Mouse (Mus musculus): ENCODE data around the gene Kazn. TPM values are rescaled to one million over a fixed set of nuclear protein-coding genes. Genes with fewer than 3 reads are reported as not detected.

Gene Kazn
- polyA plus RNA-seq, 1 experiment = not detected

DNA sequence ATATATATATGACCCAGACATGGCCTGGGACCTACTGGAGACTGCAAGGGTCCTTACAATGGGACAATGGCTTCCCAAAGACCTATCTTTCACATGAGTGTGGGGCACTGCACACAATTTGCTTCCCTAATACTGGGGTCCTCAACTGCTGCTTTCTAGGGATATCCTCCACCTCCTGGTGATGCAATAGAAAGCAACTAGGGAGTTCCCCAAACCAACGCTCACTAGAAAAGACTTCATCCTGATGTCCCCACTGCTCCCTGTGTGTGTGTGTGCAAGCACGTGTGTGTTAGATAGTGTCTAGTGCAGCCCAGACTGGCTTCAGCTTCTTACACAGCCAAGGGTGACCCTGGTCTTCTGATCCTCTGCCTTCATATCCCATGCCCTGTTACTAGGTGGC lies 103.7 kb downstream of the Kazn start:
- H3K27me3 ChIP-seq (ENCODE audit: control insufficient read depth, insufficient read depth, insufficient read length) = no peaks in the 10 kb centered on the region
- H3K36me3 ChIP-seq (ENCODE audit: control insufficient read depth, insufficient read depth) = no peaks in the 10 kb centered on the region
- no peak overlapping the region for H3ac ChIP-seq (ENCODE audit: control insufficient read depth, insufficient read length, low read depth)
- H3K79me3 ChIP-seq (ENCODE audit: low read depth) = no peaks in the 10 kb centered on the region
- TF ChIP-seq CEBPB (IDR thresholded peaks at IDR 0.05; ENCODE audit: low read depth) (no peak), FOSL1 (IDR thresholded peaks at IDR 0.05; ENCODE audit: insufficient read depth, low read length, poor library complexity, severe bottlenecking) (no peak), CTCF (IDR thresholded peaks at IDR 0.05; ENCODE audit: control insufficient read depth, insufficient read depth, insufficient read length) (no peak), MYOD1 (IDR thresholded peaks at IDR 0.05; ENCODE audit: control insufficient read depth, insufficient read length, low read depth) (no peak), USF1 (IDR thresholded peaks at IDR 0.05; ENCODE audit: low read depth) (no peak), MYOG (IDR thresholded peaks at IDR 0.05; ENCODE audit: control insufficient read depth, extremely low read depth, insufficient read length) (no peak), MAX (IDR thresholded peaks at IDR 0.05) (no peak)
- H3K4me3 ChIP-seq (ENCODE audit: insufficient read depth, poor library complexity, severe bottlenecking) = no peak overlapping the region
- no peaks in the 10 kb centered on the region for H3K79me2 ChIP-seq (ENCODE audit: control insufficient read depth, insufficient read depth)

DNA sequence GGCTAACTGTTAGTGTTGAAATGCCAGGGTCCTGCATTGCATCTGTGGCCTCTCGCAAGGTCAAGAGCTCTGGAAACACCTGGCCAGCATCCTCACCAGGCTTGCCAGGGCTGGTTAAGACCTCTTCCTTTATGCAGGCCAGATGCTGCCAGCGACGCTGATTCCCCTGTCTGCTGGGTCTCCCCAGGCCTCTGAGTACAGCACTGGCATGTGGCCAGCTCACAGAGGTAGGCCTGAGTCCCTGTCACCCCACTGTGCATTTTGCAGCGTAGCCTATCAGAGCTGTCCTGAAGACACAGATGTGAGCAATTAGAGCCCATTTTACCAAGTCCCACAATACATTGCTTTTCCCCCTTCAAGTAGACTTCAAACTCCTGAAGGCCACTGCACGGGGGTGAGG lies 109.0 kb downstream of the Kazn start:
- TF ChIP-seq MYOD1 (IDR thresholded peaks at IDR 0.05; ENCODE audit: control insufficient read depth, insufficient read length, low read depth) (no peak), CTCF (IDR thresholded peaks at IDR 0.05; ENCODE audit: control insufficient read depth, insufficient read depth, insufficient read length) (no peak), MAX (IDR thresholded peaks at IDR 0.05) (no peak), CEBPB (IDR thresholded peaks at IDR 0.05; ENCODE audit: low read depth) (no peak), MYOG (IDR thresholded peaks at IDR 0.05; ENCODE audit: control insufficient read depth, extremely low read depth, insufficient read length) (no peak), USF1 (IDR thresholded peaks at IDR 0.05; ENCODE audit: low read depth) (no peak), FOSL1 (IDR thresholded peaks at IDR 0.05; ENCODE audit: insufficient read depth, low read length, poor library complexity, severe bottlenecking) (no peak)
- no peaks in the 10 kb centered on the region for H3K79me2 ChIP-seq (ENCODE audit: control insufficient read depth, insufficient read depth)
- no peaks in the 10 kb centered on the region for H3K36me3 ChIP-seq (ENCODE audit: control insufficient read depth, insufficient read depth)
- no peak overlapping the region for H3ac ChIP-seq (ENCODE audit: control insufficient read depth, insufficient read length, low read depth)
- no peaks in the 10 kb centered on the region for H3K79me3 ChIP-seq (ENCODE audit: low read depth)
- no peak overlapping the region for H3K4me3 ChIP-seq (ENCODE audit: insufficient read depth, poor library complexity, severe bottlenecking)
- no peaks in the 10 kb centered on the region for H3K27me3 ChIP-seq (ENCODE audit: control insufficient read depth, insufficient read depth, insufficient read length)

DNA sequence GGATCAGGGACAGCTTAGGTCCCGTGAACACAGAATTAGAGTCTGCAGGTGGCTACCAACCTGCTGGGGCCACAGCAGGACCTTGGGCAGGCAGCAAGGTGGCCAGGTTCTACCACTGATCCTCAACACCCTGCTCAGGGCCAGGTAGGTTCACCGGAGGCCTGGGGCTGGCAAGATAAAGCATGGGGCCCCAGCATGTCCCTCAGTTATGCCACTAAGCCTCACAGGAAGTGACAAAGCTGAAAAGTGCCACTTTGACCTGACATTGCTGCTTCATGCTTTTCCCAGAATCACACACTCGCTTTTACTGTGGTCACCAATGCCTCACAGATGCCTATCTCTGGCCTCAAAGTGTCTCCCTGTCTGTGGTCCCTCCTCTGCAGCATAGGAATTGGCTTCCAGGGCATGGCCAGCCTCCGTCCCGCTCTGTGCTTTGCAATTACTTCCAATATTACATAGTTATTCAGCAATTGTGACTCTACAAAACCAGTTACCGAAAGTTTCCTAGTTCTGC lies 111.9 kb downstream of the Kazn start:
- H3K79me3 ChIP-seq (ENCODE audit: low read depth) = no peaks in the 10 kb centered on the region
- no peak overlapping the region for H3K4me3 ChIP-seq (ENCODE audit: insufficient read depth, poor library complexity, severe bottlenecking)
- no peak overlapping the region for H3ac ChIP-seq (ENCODE audit: control insufficient read depth, insufficient read length, low read depth)
- no peaks in the 10 kb centered on the region for H3K27me3 ChIP-seq (ENCODE audit: control insufficient read depth, insufficient read depth, insufficient read length)
- no peaks in the 10 kb centered on the region for H3K79me2 ChIP-seq (ENCODE audit: control insufficient read depth, insufficient read depth)
- TF ChIP-seq CTCF (IDR thresholded peaks at IDR 0.05; ENCODE audit: control insufficient read depth, insufficient read depth, insufficient read length) (no peak), USF1 (IDR thresholded peaks at IDR 0.05; ENCODE audit: low read depth) (no peak), MYOG (IDR thresholded peaks at IDR 0.05; ENCODE audit: control insufficient read depth, extremely low read depth, insufficient read length) (no peak), FOSL1 (IDR thresholded peaks at IDR 0.05; ENCODE audit: insufficient read depth, low read length, poor library complexity, severe bottlenecking) (no peak), MAX (IDR thresholded peaks at IDR 0.05) (no peak), MYOD1 (IDR thresholded peaks at IDR 0.05; ENCODE audit: control insufficient read depth, insufficient read length, low read depth) (no peak), CEBPB (IDR thresholded peaks at IDR 0.05; ENCODE audit: low read depth) (no peak)
- H3K36me3 ChIP-seq (ENCODE audit: control insufficient read depth, insufficient read depth) = no peaks in the 10 kb centered on the region

DNA sequence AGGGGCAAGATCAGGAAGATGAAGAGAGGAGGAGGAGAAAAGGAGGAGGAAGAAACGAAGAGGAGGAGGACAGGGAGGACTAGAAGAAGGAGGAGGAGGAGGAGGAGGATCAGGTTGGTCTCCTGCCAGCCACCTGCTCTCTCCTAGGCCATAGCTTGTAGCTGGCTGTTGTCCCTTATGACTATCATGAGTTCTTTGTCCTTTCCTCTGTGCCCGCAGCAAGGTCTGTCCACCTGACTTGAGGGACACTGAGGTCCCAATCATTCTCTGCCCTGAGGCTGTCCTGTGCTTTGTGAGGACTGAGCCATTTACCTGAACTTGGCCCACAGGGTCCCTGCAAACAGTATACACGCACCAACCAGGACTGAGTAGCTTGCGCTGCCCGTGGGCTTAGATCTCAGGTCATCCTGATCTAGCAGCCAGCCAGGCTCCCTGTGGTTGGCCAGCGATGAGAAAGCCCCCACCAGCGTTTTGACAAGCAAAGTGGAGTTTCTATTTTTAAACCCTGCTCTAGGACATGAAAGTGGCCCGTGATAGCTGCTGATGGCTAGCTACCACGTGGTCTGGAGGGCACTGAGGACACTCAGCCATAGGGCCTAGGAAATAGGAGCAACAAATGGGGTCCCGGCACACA lies 112.4 kb downstream of the Kazn start:
- Histone ChIP-seq H3K36me3 (ENCODE audit: control insufficient read depth, insufficient read depth) (no peaks in the 10 kb centered on the region), H3K4me3 (ENCODE audit: insufficient read depth, poor library complexity, severe bottlenecking) (no peak overlapping the region), H3K27me3 (ENCODE audit: control insufficient read depth, insufficient read depth, insufficient read length) (no peaks in the 10 kb centered on the region), H3K79me3 (ENCODE audit: low read depth) (no peaks in the 10 kb centered on the region), H3ac (ENCODE audit: control insufficient read depth, insufficient read length, low read depth) (no peak overlapping the region), H3K79me2 (ENCODE audit: control insufficient read depth, insufficient read depth) (no peaks in the 10 kb centered on the region)
- TF ChIP-seq MYOD1 (IDR thresholded peaks at IDR 0.05; ENCODE audit: control insufficient read depth, insufficient read length, low read depth) (no peak), CTCF (IDR thresholded peaks at IDR 0.05; ENCODE audit: control insufficient read depth, insufficient read depth, insufficient read length) (no peak), MAX (IDR thresholded peaks at IDR 0.05) (no peak), USF1 (IDR thresholded peaks at IDR 0.05; ENCODE audit: low read depth) (no peak)

DNA sequence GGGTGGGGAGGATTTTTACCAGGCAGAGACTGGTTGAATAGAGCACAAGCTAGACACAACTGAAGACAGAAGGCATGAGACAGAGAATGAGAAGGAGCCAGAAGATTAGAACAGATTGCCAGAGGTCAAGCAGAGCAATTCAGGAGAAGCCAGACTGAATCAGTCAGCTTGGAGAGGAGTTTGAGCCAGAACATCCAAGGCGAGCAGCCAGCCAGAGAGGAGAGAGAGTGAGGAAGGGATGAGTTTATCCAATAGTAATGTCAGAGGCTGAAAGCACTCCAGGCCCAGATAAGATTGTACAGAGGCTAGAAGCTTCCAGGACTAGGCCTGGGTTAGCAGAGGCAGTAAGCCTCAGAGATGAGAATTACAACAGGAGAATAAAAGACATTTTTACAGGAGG lies 118.0 kb downstream of the Kazn start:
- no peaks in the 10 kb centered on the region for H3K27me3 ChIP-seq (ENCODE audit: control insufficient read depth, insufficient read depth, insufficient read length)

More for the DNA sequence above, 118.0 kb downstream of the Kazn start:
- Histone ChIP-seq H3K79me2 (ENCODE audit: control insufficient read depth, insufficient read depth) (no peaks in the 10 kb centered on the region), H3ac (ENCODE audit: control insufficient read depth, insufficient read length, low read depth) (no peak overlapping the region), H3K36me3 (ENCODE audit: control insufficient read depth, insufficient read depth) (no peaks in the 10 kb centered on the region), H3K79me3 (ENCODE audit: low read depth) (no peaks in the 10 kb centered on the region), H3K4me3 (ENCODE audit: insufficient read depth, poor library complexity, severe bottlenecking) (no peak overlapping the region)
- TF ChIP-seq CTCF (IDR thresholded peaks at IDR 0.05; ENCODE audit: control insufficient read depth, insufficient read depth, insufficient read length) = no peak
- no peak for TF ChIP-seq MAX (IDR thresholded peaks at IDR 0.05)
- TF ChIP-seq CEBPB (IDR thresholded peaks at IDR 0.05; ENCODE audit: low read depth) = no peak
- no peak for TF ChIP-seq FOSL1 (IDR thresholded peaks at IDR 0.05; ENCODE audit: insufficient read depth, low read length, poor library complexity, severe bottlenecking)
- TF ChIP-seq USF1 (IDR thresholded peaks at IDR 0.05; ENCODE audit: low read depth) = no peak
- no peak for TF ChIP-seq MYOD1 (IDR thresholded peaks at IDR 0.05; ENCODE audit: control insufficient read depth, insufficient read length, low read depth)
- TF ChIP-seq MYOG (IDR thresholded peaks at IDR 0.05; ENCODE audit: control insufficient read depth, extremely low read depth, insufficient read length) = no peak

All from C2C12 (cell line).